ENCODE assay signal across 39 mouse cellular contexts in the genomic region with DNA sequence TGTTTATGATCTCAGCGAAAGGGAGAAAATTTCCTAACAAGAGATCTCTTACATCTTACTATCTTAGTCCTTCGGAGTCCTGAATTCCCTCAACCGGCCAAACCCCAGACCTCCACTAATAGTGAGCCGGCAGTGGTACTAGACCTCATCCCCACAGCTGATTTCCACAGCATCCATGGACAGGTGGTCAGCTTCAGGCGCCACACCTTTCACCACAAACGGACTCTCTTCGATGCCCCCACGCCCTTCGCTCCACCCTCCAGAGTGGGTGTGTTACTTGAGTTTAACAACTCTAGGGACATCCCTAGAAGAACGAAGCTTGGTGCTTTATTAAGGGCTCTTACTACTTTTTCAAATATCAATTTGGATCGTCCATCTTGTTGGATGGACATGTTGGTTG. TPM values are rescaled to one million over a fixed set of nuclear protein-coding genes. Genes with fewer than 3 reads are reported as not detected.
DNase-seq lines count a peak whose midpoint lies in the region; ATAC-seq lines count a peak whose summit lies in the region.
"Had no signal": no experiment of that assay in that cellular context is flagged by ENCODE, and none has a peak within 500 bp of the region (broad histone marks: within the 10 kb centered on the region; RNA-seq: fewer than 3 reads in every experiment).

No protein-coding gene starts in this region.

- H3K27ac ChIP-seq in forebrain, embryonic 13.5 days: no peak overlapping the region
- no peak overlapping the region for H3K27ac ChIP-seq in forebrain, embryonic 16.5 days (ENCODE audit: low read length)
- no peak overlapping the region for H3K27ac ChIP-seq in midbrain, embryonic 11.5 days (ENCODE audit: low read depth, low read length)
- no peak overlapping the region for H3K27ac ChIP-seq in midbrain, embryonic 13.5 days
- H3K27ac ChIP-seq in neural tube, embryonic 11.5 days (ENCODE audit: low read depth, low read length): no peak overlapping the region
- H3K27ac ChIP-seq: heart, embryonic 10.5 days; heart, embryonic 15.5 days; hindbrain, embryonic 14.5 days; liver, embryonic 14.5 days; stomach, postnatal 0 days had no signal

- H3K9ac ChIP-seq in forebrain, embryonic 13.5 days: no peak overlapping the region
- no peak overlapping the region for H3K9ac ChIP-seq in forebrain, embryonic 16.5 days (replicated peaks; ENCODE audit: low read depth, low read length)
- H3K9ac ChIP-seq in midbrain, embryonic 11.5 days (ENCODE audit: low read length): no peak overlapping the region
- no peak overlapping the region for H3K9ac ChIP-seq in midbrain, embryonic 13.5 days (replicated peaks)
- no peak overlapping the region for H3K9ac ChIP-seq in neural tube, embryonic 11.5 days (ENCODE audit: low read length)
- H3K9ac ChIP-seq: heart, embryonic 15.5 days; hindbrain, embryonic 14.5 days; liver, embryonic 14.5 days; lung, embryonic 14.5 days had no signal

- no peaks in the 10 kb centered on the region for H3K36me3 ChIP-seq in forebrain, embryonic 13.5 days (ENCODE audit: poor library complexity, severe bottlenecking)
- H3K36me3 ChIP-seq in forebrain, embryonic 16.5 days (ENCODE audit: control insufficient read depth, insufficient read depth): no peaks in the 10 kb centered on the region
- no peaks in the 10 kb centered on the region for H3K36me3 ChIP-seq in midbrain, embryonic 11.5 days (ENCODE audit: control insufficient read depth, insufficient read depth, low read length)
- no peaks in the 10 kb centered on the region for H3K36me3 ChIP-seq in midbrain, embryonic 13.5 days
- H3K36me3 ChIP-seq in neural tube, embryonic 11.5 days (ENCODE audit: control insufficient read depth, insufficient read depth, low read length): no peaks in the 10 kb centered on the region
- H3K36me3 ChIP-seq: heart, embryonic 10.5 days; heart, embryonic 15.5 days had no signal

- DNase-seq in embryo, embryonic 11 days: peak; percentile 41
- DNase-seq in embryo, embryonic 10.5 days (ENCODE audit: low spot score): no peak
- peak; percentile 93 for DNase-seq in midbrain, embryonic 11.5 days (ENCODE audit: low spot score, missing footprints)
- peak; percentile 43 for DNase-seq in neural tube, embryonic 11.5 days (ENCODE audit: low spot score)
- DNase-seq in gastrocnemius, adult 18-20 months (ENCODE audit: low spot score): no peak
- DNase-seq: adrenal gland, adult 2 months; adrenal gland, postnatal 36 days; cerebellum, adult 18-20 months; cerebellum, postnatal 10 days; gastrocnemius, postnatal 25 days; heart, adult 11 months; kidney, adult 9 months; kidney, postnatal 10 days; layer of hippocampus, postnatal 36 days; left cerebral cortex, postnatal 4 days; liver; lung, embryonic 14.5 days; lung, postnatal 14 days; right cerebral cortex, postnatal 4 days; thymus, adult 18-20 months; thymus, postnatal 25 days had no signal

- ATAC-seq in forebrain, embryonic 13.5 days: no peak
- ATAC-seq in forebrain, embryonic 16.5 days: no peak
- no peak for ATAC-seq in midbrain, embryonic 11.5 days (ENCODE audit: low FRiP score)
- ATAC-seq in midbrain, embryonic 13.5 days: no peak
- no peak for ATAC-seq in neural tube, embryonic 11.5 days (ENCODE audit: insufficient read depth, low FRiP score, low TSS enrichment)
- ATAC-seq: activated CD4-positive, CD25-positive, alpha-beta regulatory T cell, adult 4 months; inflammation-experienced regulatory T-cells, adult 6 months had no signal

- H3K4me3 ChIP-seq in forebrain, embryonic 13.5 days: no peak overlapping the region
- H3K4me3 ChIP-seq in forebrain, embryonic 16.5 days (replicated peaks; ENCODE audit: low read length): no peak overlapping the region
- H3K4me3 ChIP-seq in midbrain, embryonic 11.5 days (ENCODE audit: low read depth, low read length): no peak overlapping the region
- no peak overlapping the region for H3K4me3 ChIP-seq in midbrain, embryonic 13.5 days (replicated peaks)
- H3K4me3 ChIP-seq in neural tube, embryonic 11.5 days (ENCODE audit: low read depth, low read length): no peak overlapping the region
- H3K4me3 ChIP-seq: erythroblast, embryonic 14.5 days had no signal

- H3K4me1 ChIP-seq in forebrain, embryonic 13.5 days: peaks cover 17% of the 10 kb centered on the region
- H3K4me1 ChIP-seq in forebrain, embryonic 16.5 days (replicated peaks; ENCODE audit: control insufficient read depth, insufficient read depth, low read length): peaks cover 6% of the 10 kb centered on the region
- peaks cover 4% of the 10 kb centered on the region; the same call in 1 of the 2 replicates for H3K4me1 ChIP-seq in midbrain, embryonic 11.5 days (ENCODE audit: control insufficient read depth, insufficient read depth, low read length)
- peaks cover 10% of the 10 kb centered on the region; the same call in 1 of the 2 replicates for H3K4me1 ChIP-seq in midbrain, embryonic 13.5 days (replicated peaks)
- no peaks in the 10 kb centered on the region for H3K4me1 ChIP-seq in neural tube, embryonic 11.5 days (ENCODE audit: control insufficient read depth, insufficient read depth, low read length)

- peaks cover 90% of the 10 kb centered on the region for H3K27me3 ChIP-seq in forebrain, embryonic 13.5 days
- H3K27me3 ChIP-seq in forebrain, embryonic 16.5 days (replicated peaks; ENCODE audit: control insufficient read depth, insufficient read depth, low read length): peaks cover 73% of the 10 kb centered on the region
- peaks cover 90% of the 10 kb centered on the region for H3K27me3 ChIP-seq in midbrain, embryonic 11.5 days (ENCODE audit: control insufficient read depth, insufficient read depth, low read length)
- peaks cover 92% of the 10 kb centered on the region for H3K27me3 ChIP-seq in midbrain, embryonic 13.5 days
- peaks cover 91% of the 10 kb centered on the region for H3K27me3 ChIP-seq in neural tube, embryonic 11.5 days (ENCODE audit: control insufficient read depth, insufficient read depth, low read length)
- H3K27me3 ChIP-seq: CH12.LX had no signal

- H3K4me2 ChIP-seq in forebrain, embryonic 13.5 days: peak overlapping the region; percentile 56; the same call in 1 of the 2 replicates
- H3K4me2 ChIP-seq in forebrain, embryonic 16.5 days (ENCODE audit: low read length): no peak overlapping the region
- no peak overlapping the region for H3K4me2 ChIP-seq in midbrain, embryonic 11.5 days
- H3K4me2 ChIP-seq in midbrain, embryonic 13.5 days (replicated peaks): no peak overlapping the region
- H3K4me2 ChIP-seq in neural tube, embryonic 11.5 days (ENCODE audit: low read depth): no peak overlapping the region
- H3K4me2 ChIP-seq: heart, embryonic 15.5 days; hindbrain, embryonic 14.5 days; lung, embryonic 14.5 days had no signal

- WGBS in forebrain, embryonic 13.5 days: 35% methylated on average over 11 of the region's 11 CpGs
- 37% methylated on average over 11 of the region's 11 CpGs for WGBS in forebrain, embryonic 16.5 days
- 6% methylated on average over 11 of the region's 11 CpGs for WGBS in midbrain, embryonic 11.5 days
- WGBS in midbrain, embryonic 13.5 days: 9% methylated on average over 11 of the region's 11 CpGs
- 1% methylated on average over 11 of the region's 11 CpGs for WGBS in neural tube, embryonic 11.5 days

- H3K9me3 ChIP-seq in forebrain, embryonic 13.5 days (replicated peaks): no peaks in the 10 kb centered on the region
- H3K9me3 ChIP-seq in forebrain, embryonic 16.5 days (ENCODE audit: control insufficient read depth, low read length): no peaks in the 10 kb centered on the region
- no peaks in the 10 kb centered on the region for H3K9me3 ChIP-seq in midbrain, embryonic 11.5 days (ENCODE audit: control insufficient read depth, low read length)
- H3K9me3 ChIP-seq in midbrain, embryonic 13.5 days: no peaks in the 10 kb centered on the region
- no peaks in the 10 kb centered on the region for H3K9me3 ChIP-seq in neural tube, embryonic 11.5 days (ENCODE audit: control insufficient read depth, low read length)
- H3K9me3 ChIP-seq: heart, embryonic 10.5 days; heart, embryonic 15.5 days had no signal

RNA-seq across cellular contexts. Expression of a gene that starts 6.5 kb away (rescaled TPM):
- polyA plus RNA-seq in forebrain, embryonic 13.5 days (2015; fragmentation: Nextera tagmentation; extraction: Ambion mirVana): 13.6 and 38.7 TPM in 2 replicates
- 4.1 and 15.2 TPM in 2 replicates for polyA plus RNA-seq in forebrain, embryonic 16.5 days (2015; fragmentation: Nextera tagmentation; extraction: Ambion mirVana)
- 1.9 and 3.3 TPM in 2 replicates for polyA plus RNA-seq in midbrain, embryonic 11.5 days (2014; fragmentation: Nextera tagmentation; extraction: Ambion mirVana)
- polyA plus RNA-seq in midbrain, embryonic 13.5 days (2015; fragmentation: Nextera tagmentation; extraction: Ambion mirVana): 2.9 and 4.7 TPM in 2 replicates
- polyA plus RNA-seq in neural tube, embryonic 11.5 days (2014; fragmentation: Nextera tagmentation; extraction: Ambion mirVana): not detected in 2 replicates
- total RNA-seq in gastrocnemius, adult 18-20 months (2021): not detected
- total RNA-seq: adrenal gland, adult 2 months; adrenal gland, postnatal 36 days; CH12.LX; common myeloid progenitor, adult 5-6 weeks; ES-E14; gastrocnemius, postnatal 25 days; heart, postnatal 25 days; neutrophil, adult 5-6 weeks had no signal
- polyA plus RNA-seq: activated CD4-positive, CD25-positive, alpha-beta regulatory T cell, adult 4 months; adrenal gland, adult 2 months; C2C12; erythroblast, embryonic 14.5 days; heart, embryonic 15.5 days; hindbrain, embryonic 14.5 days; inflammation-experienced regulatory T-cells, adult 6 months; liver, embryonic 14.5 days; lung, embryonic 14.5 days; spleen, adult 2 months; stomach, postnatal 0 days had no signal

Comparison
In these comparisons a context has a peak if more than half of its experiments do, and no peak if none do; other contexts are left out.
1. DNase-seq: peak in embryo, embryonic 11 days (single experiment), midbrain, embryonic 11.5 days (single experiment) and neural tube, embryonic 11.5 days (single experiment); none in embryo, embryonic 10.5 days (single experiment) and gastrocnemius, adult 18-20 months (single experiment).